Mouse (Mus musculus) kidney, embryonic 15.5 days (tissue): ENCODE results near the gene Gpr157. TPM values are rescaled to one million over a fixed set of nuclear protein-coding genes. Genes with fewer than 3 reads are reported as not detected.

ENCODE experiments used
- ATAC-seq: fragments of 200-750 bp; cut with Nextera tagmentation; replicated peaks from 2 replicates; pipeline ENCODE4 v1.8.0; 2017; ENCODE audit warnings: moderate TSS enrichment; ENCODE audit not compliant: low FRiP score
- H3K27ac ChIP-seq: fragments of 300-500 bp; sonication (generic); 2 replicates; pipeline ENCODE4 v1.5.1; 2015; ENCODE audit warnings: mild to moderate bottlenecking, inconsistent platforms
- H3K27me3 ChIP-seq: fragments of 300-500 bp; sonication (generic); 2 replicates; pipeline ENCODE4 v1.6.1; 2015; ENCODE audit warnings: inconsistent platforms
- H3K36me3 ChIP-seq: fragments of 300-500 bp; sonication (generic); 2 replicates; pipeline ENCODE4 v1.6.1; 2015; ENCODE audit warnings: inconsistent platforms
- H3K4me1 ChIP-seq: fragments of 300-500 bp; sonication (generic); 2 replicates; pipeline ENCODE4 v1.6.1; 2015; ENCODE audit warnings: inconsistent platforms
- H3K4me2 ChIP-seq: fragments of 300-500 bp; sonication (generic); 2 replicates; pipeline ENCODE4 v1.6.1; 2015; ENCODE audit warnings: moderate library complexity, mild to moderate bottlenecking, inconsistent platforms
- H3K4me3 ChIP-seq: fragments of 300-500 bp; sonication (generic); replicated peaks from 2 replicates; pipeline ENCODE4 v1.5.1; 2015; ENCODE audit warnings: mild to moderate bottlenecking, inconsistent platforms
- H3K9ac ChIP-seq: fragments of 300-500 bp; sonication (generic); 2 replicates; pipeline ENCODE4 v1.6.1; 2015; ENCODE audit warnings: mild to moderate bottlenecking, inconsistent platforms
- H3K9me3 ChIP-seq: fragments of 300-500 bp; sonication (generic); replicated peaks from 2 replicates; pipeline ENCODE4 v1.6.1; 2016; ENCODE audit warnings: inconsistent platforms
- WGBS: fragments of 180-500 bp; shearing (Covaris S2); methylation state at CpG from one replicate; pipeline ENCODE4 v1.1.7; 2015; ENCODE audit warnings: mixed read lengths; 5-methylcytosine and 5-hydroxymethylcytosine counted together
- polyA plus RNA-seq: library from polyadenylated mRNA; unstranded; fragments of >200 nt; fragmentation: Nextera tagmentation; extraction: Ambion mirVana; gene quantifications from 2 replicates; pipeline ENCODE4 v1.2.1, GENCODE M21; 2015

Gene Gpr157
- polyA plus RNA-seq, 1 experiment from 2014 or later = 0.53 TPM

- Histone ChIP-seq H3K9me3 (no peaks in the 10 kb centered on the region), H3K4me1 (peaks cover 18% of the 10 kb centered on the region), H3K36me3 (no peaks in the 10 kb centered on the region), H3K9ac (no peak overlapping the region), H3K4me3 (no peak overlapping the region), H3K4me2 (no peak overlapping the region), H3K27ac (no peak overlapping the region), H3K27me3 (no peaks in the 10 kb centered on the region)
- 82% methylated on average over 7 of the region's 7 CpGs for WGBS
- no peak for ATAC-seq
Measured at GRCm38 (mm10) chr4:150075350-150075749, 11.8 kb upstream of the Gpr157 start.

GRCm38 (mm10) chr4:150076147-150076546, 11.0 kb upstream of the Gpr157 start:
- 0 out of 2 replicates have a peak, but pooled peaks cover 10% of the 10 kb centered on the region for H3K4me1 ChIP-seq
- no peak overlapping the region for H3K4me2 ChIP-seq
- no peak for ATAC-seq
- H3K9ac ChIP-seq = no peak overlapping the region
- H3K9me3 ChIP-seq = no peaks in the 10 kb centered on the region
- 46% methylated on average over 18 of the region's 18 CpGs for WGBS
- H3K27me3 ChIP-seq = no peaks in the 10 kb centered on the region
- no peak overlapping the region for H3K27ac ChIP-seq
- no peaks in the 10 kb centered on the region for H3K36me3 ChIP-seq
- no peak overlapping the region for H3K4me3 ChIP-seq

- Histone ChIP-seq H3K9ac (no peak overlapping the region), H3K4me3 (no peak overlapping the region), H3K36me3 (no peaks in the 10 kb centered on the region), H3K27me3 (no peaks in the 10 kb centered on the region), H3K4me2 (no peak overlapping the region), H3K4me1 (0 out of 2 replicates have a peak, but pooled peaks cover 10% of the 10 kb centered on the region), H3K9me3 (no peaks in the 10 kb centered on the region), H3K27ac (no peak overlapping the region)
- no peak for ATAC-seq
- 77% methylated on average over 2 of the region's 2 CpGs for WGBS
Measured at GRCm38 (mm10) chr4:150078646-150079045, 8.5 kb upstream of the Gpr157 start.

- H3K27me3 ChIP-seq = no peaks in the 10 kb centered on the region
- ATAC-seq = no peak
- no peak overlapping the region for H3K4me2 ChIP-seq
- H3K4me3 ChIP-seq = no peak overlapping the region
- H3K4me1 ChIP-seq = 0 out of 2 replicates have a peak, but pooled peaks cover 10% of the 10 kb centered on the region
- no peak overlapping the region for H3K9ac ChIP-seq
- WGBS = 74% methylated on average over 7 of the region's 7 CpGs
- H3K27ac ChIP-seq = no peak overlapping the region
- H3K9me3 ChIP-seq = no peaks in the 10 kb centered on the region
- H3K36me3 ChIP-seq = no peaks in the 10 kb centered on the region
Measured at GRCm38 (mm10) chr4:150079244-150079643, 7.9 kb upstream of the Gpr157 start.

- Histone ChIP-seq H3K9me3 (no peaks in the 10 kb centered on the region), H3K4me2 (no peak overlapping the region), H3K36me3 (no peaks in the 10 kb centered on the region), H3K9ac (no peak overlapping the region), H3K4me1 (0 out of 2 replicates have a peak, but pooled peaks cover 6% of the 10 kb centered on the region), H3K27ac (peak overlapping the region; percentile 58; the same call in 1 of the 2 replicates), H3K4me3 (no peak overlapping the region), H3K27me3 (no peaks in the 10 kb centered on the region)
- no peak for ATAC-seq
- 83% methylated on average over 11 of the region's 11 CpGs for WGBS
Measured at GRCm38 (mm10) chr4:150080330-150080967, 6.7 kb upstream of the Gpr157 start.

- H3K9me3 ChIP-seq = no peaks in the 10 kb centered on the region
- H3K4me3 ChIP-seq = no peak overlapping the region
- H3K27me3 ChIP-seq = peaks cover 15% of the 10 kb centered on the region; the same call in 1 of the 2 replicates
- H3K4me2 ChIP-seq = no peak overlapping the region
- ATAC-seq = no peak
- H3K9ac ChIP-seq = no peak overlapping the region
- H3K4me1 ChIP-seq = peaks cover 16% of the 10 kb centered on the region
- H3K27ac ChIP-seq = no peak overlapping the region
- 79% methylated on average over 4 of the region's 4 CpGs for WGBS
- H3K36me3 ChIP-seq = no peaks in the 10 kb centered on the region
Measured at GRCm38 (mm10) chr4:150085366-150085765, 1.8 kb upstream of the Gpr157 start.

GRCm38 (mm10) chr4:150086841-150087160, 364 bp upstream of the Gpr157 start:
- no peaks in the 10 kb centered on the region for H3K36me3 ChIP-seq
- 4% methylated on average over 7 of the region's 7 CpGs for WGBS
- H3K27me3 ChIP-seq = peaks cover 19% of the 10 kb centered on the region
- no peaks in the 10 kb centered on the region for H3K9me3 ChIP-seq
- no peak for ATAC-seq
- H3K27ac ChIP-seq = peak overlapping the region; percentile 65
- H3K4me1 ChIP-seq = peaks cover 16% of the 10 kb centered on the region
- peak overlapping the region; percentile 34; the same call in 1 of the 2 replicates for H3K9ac ChIP-seq
- H3K4me3 ChIP-seq = peak overlapping the region; percentile 60
- H3K4me2 ChIP-seq = peak overlapping the region; percentile 97

- H3K27ac ChIP-seq = peak overlapping the region; percentile 60; the same call in 1 of the 2 replicates
- peak overlapping the region; percentile 57 for H3K9ac ChIP-seq
- peak overlapping the region; percentile 60 for H3K4me3 ChIP-seq
- WGBS = 17% methylated on average over 29 of the region's 29 CpGs
- peaks cover 16% of the 10 kb centered on the region for H3K4me1 ChIP-seq
- H3K4me2 ChIP-seq = peak overlapping the region; percentile 97
- ATAC-seq = no peak; the same call in 1 of the 2 replicates
- peaks cover 21% of the 10 kb centered on the region for H3K27me3 ChIP-seq
- H3K36me3 ChIP-seq = no peaks in the 10 kb centered on the region
- no peaks in the 10 kb centered on the region for H3K9me3 ChIP-seq
Measured at GRCm38 (mm10) chr4:150087890-150088530, 845 bp downstream of the Gpr157 start.

GRCm38 (mm10) chr4:150089121-150089520, 2.0 kb downstream of the Gpr157 start:
- peaks cover 25% of the 10 kb centered on the region for H3K4me1 ChIP-seq
- H3K27me3 ChIP-seq = peaks cover 21% of the 10 kb centered on the region
- no peak for ATAC-seq
- H3K27ac ChIP-seq = no peak overlapping the region
- no peak overlapping the region for H3K9ac ChIP-seq
- no peak overlapping the region for H3K4me3 ChIP-seq
- 74% methylated on average over 10 of the region's 10 CpGs for WGBS
- H3K36me3 ChIP-seq = no peaks in the 10 kb centered on the region
- H3K9me3 ChIP-seq = no peaks in the 10 kb centered on the region
- no peak overlapping the region for H3K4me2 ChIP-seq

- no peak for ATAC-seq
- WGBS = 86% methylated on average over 18 of the region's 18 CpGs
- H3K27me3 ChIP-seq = peaks cover 21% of the 10 kb centered on the region
- no peak overlapping the region for H3K4me2 ChIP-seq
- H3K9me3 ChIP-seq = no peaks in the 10 kb centered on the region
- no peaks in the 10 kb centered on the region for H3K36me3 ChIP-seq
- H3K4me1 ChIP-seq = peaks cover 30% of the 10 kb centered on the region
- H3K4me3 ChIP-seq = no peak overlapping the region
- H3K27ac ChIP-seq = no peak overlapping the region
- no peak overlapping the region for H3K9ac ChIP-seq
Measured at GRCm38 (mm10) chr4:150091887-150092582, 4.9 kb downstream of the Gpr157 start.

GRCm38 (mm10) chr4:150092583-150092902, 5.4 kb downstream of the Gpr157 start:
- no peak for ATAC-seq
- Histone ChIP-seq H3K4me2 (no peak overlapping the region), H3K4me1 (peaks cover 28% of the 10 kb centered on the region), H3K36me3 (no peaks in the 10 kb centered on the region), H3K9me3 (no peaks in the 10 kb centered on the region), H3K9ac (no peak overlapping the region), H3K4me3 (no peak overlapping the region), H3K27me3 (peaks cover 21% of the 10 kb centered on the region), H3K27ac (no peak overlapping the region)
- WGBS = 58% methylated on average over 3 of the region's 3 CpGs
